Mouse (Mus musculus) thymus, adult 2 months (tissue): ENCODE measurements at regions not wholly inside any gene's neighbourhood (a gene's known extent, or its start where the extent isn't known, plus 50 kb on each side); places are given as distances from the start of the nearest gene placed in this dataset.

Source experiments
- CTCF ChIP-seq: fragments of 200-500 bp; IDR thresholded peaks from 2 replicates; pipeline ENCODE4 v1.5.1; 2012; ENCODE audit warnings: mild to moderate bottlenecking, control low read depth, low read length, moderate library complexity, borderline replicate concordance; ENCODE audit not compliant: control insufficient read depth, poor library complexity, insufficient read depth; ENCODE audit errors: extremely low read depth
- POLR2A ChIP-seq: fragments of 200-500 bp; IDR thresholded peaks from 2 replicates; pipeline ENCODE4 v1.6.1; 2012; ENCODE audit warnings: mild to moderate bottlenecking, low read length, control low read depth, moderate library complexity; ENCODE audit not compliant: control insufficient read depth, poor library complexity, insufficient read depth; ENCODE audit errors: extremely low read depth

GRCm38 (mm10) chr2:45205211-45205610 lies 88.0 kb upstream of the Zeb2 start:
- no peak for TF ChIP-seq POLR2A
- no peak for TF ChIP-seq CTCF
